Mouse (Mus musculus): ENCODE results near the gene Ric8b. TPM values are rescaled to one million over a fixed set of nuclear protein-coding genes. Genes with fewer than 3 reads are reported as not detected.

Ric8b gene
- 10 to 100 TPM; 10.7 to 17.0 TPM for polyA plus RNA-seq (2017; shearing (Covaris generic))

DNA sequence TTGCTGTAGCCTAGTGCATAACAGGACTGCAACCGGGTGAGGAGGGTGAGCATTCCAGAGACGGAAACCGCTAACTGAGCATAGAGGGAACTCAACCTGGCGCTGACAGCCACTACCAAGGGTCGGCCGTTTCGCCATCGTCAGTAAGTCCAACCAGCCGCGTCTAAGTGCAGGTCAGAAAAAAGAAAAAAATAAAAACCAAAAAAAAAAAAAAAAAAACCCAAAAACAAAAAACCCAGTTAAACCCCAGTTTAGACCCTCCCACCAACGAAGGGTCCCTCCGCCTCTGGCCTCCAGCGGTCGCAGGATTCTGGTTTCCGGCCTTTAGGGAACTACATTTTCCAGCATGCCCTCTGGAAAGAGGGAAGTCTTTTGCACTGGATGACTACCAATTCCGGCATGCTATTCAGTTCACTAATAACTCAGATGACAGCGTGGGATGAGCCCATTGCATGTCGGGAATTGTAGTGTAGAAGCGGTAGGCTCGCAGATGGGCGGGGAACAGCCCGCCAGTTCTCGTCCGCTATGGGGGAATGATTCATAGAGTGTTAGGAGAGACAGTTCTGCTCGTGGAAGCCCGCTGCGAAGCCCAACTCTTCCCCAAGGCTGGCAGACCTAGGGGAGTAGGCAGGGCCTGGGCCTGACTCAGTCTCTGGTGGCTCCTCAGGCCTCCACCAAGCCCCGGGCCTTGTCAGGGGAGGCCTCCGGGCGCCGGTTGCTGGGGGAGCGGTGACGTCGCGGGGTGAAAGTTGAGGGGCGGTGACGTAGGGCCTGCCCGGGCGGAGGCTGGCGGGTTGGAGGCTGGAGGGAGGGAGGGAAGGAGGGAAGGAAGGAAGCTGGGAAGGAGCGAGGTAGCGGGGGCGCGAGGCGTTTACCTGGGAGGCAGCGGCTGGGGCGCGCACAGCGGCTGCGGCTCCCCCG, at the start of gene Ric8b:
Gene Ric8b (plus strand): TSS at position 807 of the 921 bp plus-strand sequence.

Other genes starting within 250 kb of the Ric8b start
- under 1 TPM; 0.06 to 0.77 TPM for gene Rfx4, start 161.6 kb upstream of the Ric8b start, polyA plus RNA-seq (2017; shearing (Covaris generic))
- 1 to 10 TPM in 1 of 2 experiments, not detected in 1; 1.2 TPM for gene Fhl4, start 184.9 kb downstream of the Ric8b start, polyA plus RNA-seq (2017; shearing (Covaris generic))
- gene Tmem263, start 185.0 kb downstream of the Ric8b start, polyA plus RNA-seq (2017; shearing (Covaris generic)), result 10 to 100 TPM in 1 of 2 experiments, 1 to 10 TPM in 1; 8.4 to 13.7 TPM
- 10 to 100 TPM; 15.5 to 20.4 TPM for gene Mterf2, start 210.4 kb downstream of the Ric8b start, polyA plus RNA-seq (2017; shearing (Covaris generic))

Data from inflammation-experienced regulatory T-cells (primary cell).